Mouse (Mus musculus) heart, embryonic 12.5 days (tissue): ENCODE measurements at regions not wholly inside any gene's neighbourhood (a gene's known extent, or its start where the extent isn't known, plus 50 kb on each side); places are given as distances from the start of the nearest gene placed in this dataset.

Source experiments
- ATAC-seq: fragments of 200-750 bp; cut with Nextera tagmentation; 2 replicates; pipeline ENCODE4 v1.8.0; 2017; ENCODE audit warnings: moderate TSS enrichment, moderate library complexity; ENCODE audit not compliant: insufficient number of reproducible peaks, low FRiP score
- H3K27ac ChIP-seq: fragments of 300-500 bp; sonication (generic); 2 replicates; pipeline ENCODE4 v1.5.1; 2016; ENCODE audit warnings: mild to moderate bottlenecking, moderate library complexity; ENCODE audit not compliant: poor library complexity, severe bottlenecking
- H3K27me3 ChIP-seq: fragments of 300-500 bp; sonication (generic); replicated peaks from 2 replicates; pipeline ENCODE4 v1.6.1; 2016; ENCODE audit warnings: mild to moderate bottlenecking, moderate library complexity
- H3K36me3 ChIP-seq: fragments of 300-500 bp; sonication (generic); 2 replicates; pipeline ENCODE4 v1.6.1; 2016; ENCODE audit warnings: mild to moderate bottlenecking, moderate library complexity
- H3K4me1 ChIP-seq: fragments of 300-500 bp; sonication (generic); replicated peaks from 2 replicates; pipeline ENCODE4 v1.6.1; 2016; ENCODE audit warnings: mild to moderate bottlenecking
- H3K4me2 ChIP-seq: fragments of 300-500 bp; sonication (generic); 2 replicates; pipeline ENCODE4 v1.6.1; 2016; ENCODE audit warnings: mild to moderate bottlenecking, moderate library complexity
- H3K4me3 ChIP-seq: fragments of 300-500 bp; sonication (generic); 2 replicates; pipeline ENCODE4 v1.5.1; 2016; ENCODE audit warnings: mild to moderate bottlenecking
- H3K9ac ChIP-seq: fragments of 300-500 bp; sonication (generic); 2 replicates; pipeline ENCODE4 v1.6.1; 2016; ENCODE audit warnings: mild to moderate bottlenecking, moderate library complexity
- H3K9me3 ChIP-seq: fragments of 300-500 bp; sonication (generic); replicated peaks from 2 replicates; pipeline ENCODE4 v1.6.1; 2016; ENCODE audit warnings: mild to moderate bottlenecking, moderate library complexity
- whole genome bisulfite sequencing: fragments of 180-500 bp; shearing (Covaris S2); methylation state at CpG from one replicate; pipeline ENCODE4 v1.1.7; 2016; 5-methylcytosine and 5-hydroxymethylcytosine counted together

GRCm38 (mm10) chr4:134990651-134991050 is 60.0 kb downstream of the Syf2 start:
- H3K4me1 ChIP-seq: no peaks in the 10 kb centered on the region; the same call in 1 of the 2 replicates
- H3K9ac ChIP-seq: no peak overlapping the region
- H3K27ac ChIP-seq: no peak overlapping the region
- ATAC-seq: no peak
- peaks cover 31% of the 10 kb centered on the region for H3K27me3 ChIP-seq
- H3K9me3 ChIP-seq: no peaks in the 10 kb centered on the region
- H3K4me3 ChIP-seq: no peak overlapping the region
- no peak overlapping the region for H3K4me2 ChIP-seq
- H3K36me3 ChIP-seq: no peaks in the 10 kb centered on the region
- WGBS: 87% methylated on average over 11 of the region's 11 CpGs

DNA sequence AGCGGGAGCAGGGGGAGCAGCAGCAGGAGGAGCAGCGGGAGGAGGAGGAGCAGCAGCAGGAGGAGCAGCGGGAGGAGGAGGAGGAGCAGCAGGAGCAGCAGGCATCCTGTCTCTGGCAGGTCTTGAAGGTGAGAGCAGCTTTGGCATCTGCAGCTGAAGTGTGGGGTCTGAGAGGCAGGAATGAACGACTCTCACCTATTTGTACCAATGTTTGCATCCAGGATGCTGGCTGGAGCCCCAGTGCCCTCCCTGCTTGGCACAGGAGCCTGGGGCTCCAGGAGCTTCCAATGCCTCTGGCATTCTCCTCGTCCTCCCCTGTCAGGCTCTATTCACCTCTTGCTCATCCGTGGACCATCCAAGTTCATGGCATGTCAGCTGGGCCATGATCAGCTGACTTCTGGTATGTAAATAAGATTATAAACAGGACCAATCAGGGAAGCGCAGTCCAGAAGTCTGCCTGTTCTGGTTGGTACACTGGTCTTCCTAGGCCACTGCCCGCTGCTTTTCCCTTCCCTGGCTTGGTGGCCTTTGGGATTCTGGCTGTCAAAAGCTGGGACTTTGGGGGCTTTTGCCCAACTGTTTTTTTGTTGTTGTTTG is 62.9 kb downstream of the Syf2 start:
- Histone ChIP-seq H3K36me3 (no peaks in the 10 kb centered on the region), H3K4me1 (no peaks in the 10 kb centered on the region), H3K9me3 (no peaks in the 10 kb centered on the region), H3K4me3 (no peak overlapping the region), H3K27me3 (peaks cover 31% of the 10 kb centered on the region), H3K27ac (no peak overlapping the region), H3K9ac (no peak overlapping the region), H3K4me2 (no peak overlapping the region)
- ATAC-seq: no peak
- WGBS: 46% methylated on average over 7 of the region's 8 CpGs

GRCm38 (mm10) chr4:134994205-134994604 is 63.5 kb downstream of the Syf2 start:
- no peak for ATAC-seq
- Histone ChIP-seq H3K9ac (no peak overlapping the region), H3K36me3 (no peaks in the 10 kb centered on the region), H3K27ac (no peak overlapping the region), H3K4me3 (no peak overlapping the region), H3K4me1 (peaks cover 6% of the 10 kb centered on the region; the same call in 1 of the 2 replicates), H3K27me3 (peaks cover 31% of the 10 kb centered on the region), H3K9me3 (no peaks in the 10 kb centered on the region), H3K4me2 (no peak overlapping the region)
- 68% methylated on average over 2 of the region's 2 CpGs for WGBS

GRCm38 (mm10) chr4:134994648-134995047 is 64.0 kb downstream of the Syf2 start:
- Histone ChIP-seq H3K4me2 (no peak overlapping the region), H3K36me3 (no peaks in the 10 kb centered on the region), H3K4me3 (no peak overlapping the region), H3K4me1 (peaks cover 10% of the 10 kb centered on the region; the same call in 1 of the 2 replicates), H3K9me3 (no peaks in the 10 kb centered on the region), H3K9ac (no peak overlapping the region), H3K27ac (no peak overlapping the region), H3K27me3 (peaks cover 31% of the 10 kb centered on the region)
- ATAC-seq: no peak
- WGBS: 85% methylated on average over 6 of the region's 6 CpGs

- Histone ChIP-seq H3K27me3 (peaks cover 31% of the 10 kb centered on the region), H3K4me3 (no peak overlapping the region), H3K9me3 (no peaks in the 10 kb centered on the region), H3K27ac (no peak overlapping the region), H3K4me1 (peaks cover 10% of the 10 kb centered on the region; the same call in 1 of the 2 replicates), H3K9ac (no peak overlapping the region), H3K4me2 (no peak overlapping the region), H3K36me3 (no peaks in the 10 kb centered on the region)
- WGBS: 56% methylated on average over 13 of the region's 13 CpGs
- 0 out of 2 replicates have a peak, but pooled peaks have one; percentile 29 for ATAC-seq
Measured at GRCm38 (mm10) chr4:134995052-134995451, 64.4 kb downstream of the Syf2 start.

- H3K4me1 ChIP-seq: peaks cover 10% of the 10 kb centered on the region; the same call in 1 of the 2 replicates
- H3K27ac ChIP-seq: no peak overlapping the region
- no peak overlapping the region for H3K4me2 ChIP-seq
- WGBS: 81% methylated on average over 6 of the region's 6 CpGs
- no peak overlapping the region for H3K4me3 ChIP-seq
- H3K9me3 ChIP-seq: no peaks in the 10 kb centered on the region
- ATAC-seq: no peak
- H3K36me3 ChIP-seq: no peaks in the 10 kb centered on the region
- H3K9ac ChIP-seq: no peak overlapping the region
- H3K27me3 ChIP-seq: peaks cover 26% of the 10 kb centered on the region
Measured at GRCm38 (mm10) chr4:134996121-134996520, 65.4 kb downstream of the Syf2 start.

DNA sequence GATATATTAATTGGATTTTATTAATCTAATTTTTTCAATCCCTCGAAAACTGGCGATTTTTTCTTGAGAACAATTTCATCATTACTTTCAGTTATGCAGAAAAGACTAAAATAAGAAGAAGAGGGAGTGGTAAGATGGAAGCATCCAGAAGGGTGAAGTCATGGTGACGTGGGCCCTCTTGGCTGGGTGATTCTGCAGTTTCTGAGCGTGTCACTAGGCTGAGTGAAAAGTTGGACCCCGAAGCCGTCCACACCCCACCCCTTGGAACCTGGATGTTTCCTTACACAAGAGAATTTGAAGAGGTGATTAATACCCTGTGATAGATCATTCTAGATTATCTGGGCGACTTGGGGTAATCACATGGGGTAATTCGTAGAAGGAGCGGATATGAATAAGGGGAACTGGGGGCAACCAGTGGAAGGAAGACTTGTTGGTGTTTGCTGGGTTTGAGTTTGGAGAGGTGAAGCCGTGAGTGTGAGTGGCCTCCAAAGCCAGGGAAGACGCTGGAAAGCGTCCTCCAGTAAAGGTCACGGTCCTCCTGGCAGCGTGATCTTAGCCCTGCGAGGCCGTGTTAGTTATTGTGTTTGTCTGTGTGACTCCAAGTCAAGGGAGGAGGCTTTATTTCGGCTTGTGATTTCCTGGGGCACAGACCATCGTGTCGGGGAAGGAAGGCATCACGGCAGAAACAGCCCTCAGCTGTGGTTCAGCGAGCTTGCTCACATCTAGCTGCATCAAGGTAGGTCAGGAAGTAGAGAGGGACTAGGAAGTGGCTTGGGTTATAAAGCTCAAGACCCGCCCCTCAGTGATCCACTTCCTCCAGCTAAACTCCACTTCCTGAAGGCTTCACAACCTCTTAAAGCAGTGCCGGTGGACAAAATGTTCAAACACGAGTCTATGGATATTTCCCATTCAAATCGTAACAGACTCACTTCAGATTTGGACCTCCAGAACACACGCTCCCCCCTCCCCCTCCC is 67.0 kb downstream of the Syf2 start:
- Histone ChIP-seq H3K27ac (no peak overlapping the region), H3K4me3 (no peak overlapping the region), H3K4me2 (no peak overlapping the region), H3K36me3 (no peaks in the 10 kb centered on the region), H3K4me1 (peaks cover 21% of the 10 kb centered on the region), H3K9me3 (no peaks in the 10 kb centered on the region), H3K27me3 (peaks cover 11% of the 10 kb centered on the region), H3K9ac (no peak overlapping the region)
- WGBS: 89% methylated on average over 26 of the region's 26 CpGs
- no peak for ATAC-seq

DNA sequence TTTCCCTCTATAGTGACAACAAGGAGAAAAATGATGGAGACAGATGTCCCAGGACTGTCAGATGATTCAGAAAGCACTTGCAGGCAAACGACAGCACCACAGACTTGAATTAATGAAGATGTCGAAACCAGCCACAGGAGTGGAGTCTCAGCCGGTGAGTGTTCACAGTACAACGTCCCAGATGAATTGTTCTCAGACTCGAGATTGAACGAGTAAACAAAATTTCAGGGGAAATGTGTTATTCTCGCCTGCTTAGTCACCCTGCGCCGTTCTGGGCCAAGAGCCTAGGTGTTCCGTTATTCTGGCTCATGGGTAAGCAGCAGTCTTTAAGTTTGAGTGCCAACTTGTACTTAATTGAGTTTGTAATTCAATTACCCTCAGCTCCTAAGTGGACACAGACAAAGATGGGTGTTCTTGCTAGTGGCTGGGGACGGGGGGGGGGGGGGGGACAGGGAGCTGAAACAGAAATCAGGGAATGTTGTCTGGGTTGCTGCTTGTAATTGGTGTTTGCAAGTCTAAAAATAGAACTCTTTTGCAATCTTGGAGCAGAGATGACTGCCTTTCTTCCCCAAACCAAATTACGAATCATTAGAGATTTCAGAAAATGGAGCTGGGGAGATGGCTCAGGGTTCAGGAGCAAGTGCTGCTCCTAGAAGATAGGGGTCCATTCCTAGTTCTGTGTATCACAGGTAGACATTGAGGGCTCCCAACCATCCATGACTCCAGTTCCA is 68.4 kb downstream of the Syf2 start:
- H3K9ac ChIP-seq: no peak overlapping the region
- H3K4me1 ChIP-seq: peaks cover 27% of the 10 kb centered on the region
- H3K36me3 ChIP-seq: no peaks in the 10 kb centered on the region
- WGBS: 66% methylated on average over 12 of the region's 12 CpGs
- H3K27me3 ChIP-seq: no peaks in the 10 kb centered on the region
- no peak overlapping the region for H3K4me2 ChIP-seq
- no peak for ATAC-seq
- no peak overlapping the region for H3K4me3 ChIP-seq
- no peak overlapping the region for H3K27ac ChIP-seq
- no peaks in the 10 kb centered on the region for H3K9me3 ChIP-seq

GRCm38 (mm10) chr4:135002091-135002925 is 71.6 kb downstream of the Syf2 start:
- no peaks in the 10 kb centered on the region for H3K9me3 ChIP-seq
- H3K36me3 ChIP-seq: no peaks in the 10 kb centered on the region
- H3K4me3 ChIP-seq: no peak overlapping the region
- H3K27ac ChIP-seq: peak overlapping the region; percentile 48
- no peak overlapping the region for H3K9ac ChIP-seq
- WGBS: 35% methylated on average over 16 of the region's 16 CpGs
- ATAC-seq: peak; percentile 65; the same call in 1 of the 2 replicates
- no peaks in the 10 kb centered on the region for H3K27me3 ChIP-seq
- H3K4me2 ChIP-seq: peak overlapping the region; percentile 44
- peaks cover 27% of the 10 kb centered on the region for H3K4me1 ChIP-seq

DNA sequence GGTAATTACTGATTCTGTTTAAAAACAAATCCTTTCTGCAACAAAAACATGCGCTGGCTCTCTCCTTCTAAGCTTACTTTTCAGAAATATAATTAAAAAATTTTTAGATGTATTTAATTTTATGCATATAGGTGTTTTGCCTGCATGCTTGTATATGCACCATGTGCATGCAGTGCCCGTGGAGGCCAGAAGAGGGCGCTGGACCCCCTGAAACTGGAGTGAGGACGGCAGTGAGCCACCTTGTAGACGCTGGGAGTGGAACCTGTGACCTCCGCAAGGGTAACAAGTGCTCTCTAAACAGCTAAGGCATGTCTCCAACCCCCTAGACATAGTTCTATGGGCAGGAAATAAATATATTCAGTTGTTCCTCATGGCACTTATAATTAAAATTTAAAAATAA is 80.7 kb downstream of the Syf2 start:
- H3K4me1 ChIP-seq: no peaks in the 10 kb centered on the region
- H3K27me3 ChIP-seq: peaks cover 25% of the 10 kb centered on the region
- ATAC-seq: no peak
- H3K9ac ChIP-seq: no peak overlapping the region
- H3K4me3 ChIP-seq: no peak overlapping the region
- H3K4me2 ChIP-seq: no peak overlapping the region
- WGBS: 73% methylated on average over 6 of the region's 6 CpGs
- H3K27ac ChIP-seq: no peak overlapping the region
- no peaks in the 10 kb centered on the region for H3K36me3 ChIP-seq
- 0 out of 2 replicates have a peak, but pooled peaks cover 2% of the 10 kb centered on the region for H3K9me3 ChIP-seq
